Mouse (Mus musculus): ENCODE data around the gene Polr2i.

DNA sequence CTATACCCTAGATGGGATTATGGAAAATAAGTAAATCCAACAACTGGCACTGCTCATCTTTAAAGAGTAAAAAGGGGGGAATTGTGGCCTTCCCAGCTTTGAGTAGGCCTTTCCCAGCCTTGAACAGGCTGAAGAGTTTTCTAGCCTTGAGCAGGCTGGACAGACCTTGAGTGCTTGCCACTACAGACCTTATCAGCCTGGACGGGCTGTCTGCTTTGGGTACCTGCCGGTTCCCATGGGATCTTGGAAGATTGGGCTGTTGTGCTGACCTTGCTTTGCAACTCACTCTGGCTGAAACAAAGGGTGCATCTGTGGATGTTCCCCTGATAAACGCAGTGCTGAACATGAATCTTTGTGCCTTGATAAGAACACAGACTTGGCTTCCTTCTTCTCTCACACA is 17.9 kb upstream of the Polr2i start:
- no peak for TF ChIP-seq POLR2A (IDR thresholded peaks at IDR 0.05; ENCODE audit: borderline replicate concordance, extremely low read depth, insufficient read depth, insufficient read length, poor library complexity, severe bottlenecking)
- TF ChIP-seq CTCF (IDR thresholded peaks at IDR 0.05; ENCODE audit: borderline replicate concordance, extremely low read depth, insufficient read depth, insufficient read length), result no peak
